Mouse (Mus musculus): ENCODE measurements around the gene Nf1.

The Nf1 gene

GRCm38 (mm10) chr11:79527739-79528384 lies 188.4 kb downstream of the Nf1 start:
- no peak for DNase-seq (ENCODE audit: low read depth, low spot score)

GRCm38 (mm10) chr11:79528601-79529000 lies 189.1 kb downstream of the Nf1 start:
- no peak for DNase-seq (ENCODE audit: low read depth, low spot score)

GRCm38 (mm10) chr11:79529226-79529625 lies 189.7 kb downstream of the Nf1 start:
- DNase-seq (ENCODE audit: low read depth, low spot score), result no peak

DNA sequence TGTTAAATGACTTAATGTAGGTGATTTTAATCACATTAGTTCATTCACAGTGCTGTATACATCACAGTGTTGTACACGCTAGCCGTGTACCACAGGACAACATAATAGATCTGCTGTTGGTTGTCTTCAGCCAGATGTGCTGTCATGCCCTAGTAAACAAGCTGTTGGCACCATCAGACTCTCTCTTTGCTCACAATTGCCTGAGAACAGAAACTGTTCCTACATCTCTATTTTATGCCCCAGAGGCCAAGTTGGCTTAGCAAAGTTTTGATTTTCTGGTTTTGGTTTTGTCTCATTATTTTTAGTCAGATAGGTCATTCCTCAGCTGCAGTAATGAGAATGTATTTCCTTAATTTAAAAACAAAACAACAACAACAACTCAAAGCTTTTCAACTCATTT lies 190.2 kb downstream of the Nf1 start:
- DNase-seq (ENCODE audit: low read depth, low spot score), result no peak

GRCm38 (mm10) chr11:79530333-79530761 lies 190.9 kb downstream of the Nf1 start, which contains the start of the genes Evi2 and Evi2a:
TSS of gene Evi2 (minus strand) at chr11:79530589.
TSS of gene Evi2a (minus strand) at chr11:79530609.
- no peak for DNase-seq (ENCODE audit: low read depth, low spot score)

DNA sequence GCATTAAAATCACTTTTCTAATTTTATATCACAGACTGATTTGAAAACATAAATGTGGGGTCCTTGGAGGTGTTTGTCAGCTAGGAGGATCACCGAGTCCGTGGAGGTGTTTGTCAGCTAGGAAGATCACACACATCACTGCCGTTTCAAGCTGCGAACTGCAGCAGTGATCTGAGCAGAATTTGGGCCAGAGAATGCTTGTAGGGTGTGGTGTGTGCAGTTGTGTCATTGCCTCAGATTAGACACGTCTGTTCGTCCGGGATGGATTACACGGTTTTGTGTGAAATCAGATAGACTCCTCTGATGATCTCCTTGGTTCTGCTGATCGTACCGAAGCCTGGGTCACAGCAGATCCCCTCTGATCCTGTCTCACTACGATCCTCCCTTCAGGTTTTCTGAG lies 191.3 kb downstream of the Nf1 start:
- no peak for DNase-seq (ENCODE audit: low read depth, low spot score)

GRCm38 (mm10) chr11:79531485-79531884 lies 192.0 kb downstream of the Nf1 start:
- DNase-seq (ENCODE audit: low read depth, low spot score), result no peak

DNA sequence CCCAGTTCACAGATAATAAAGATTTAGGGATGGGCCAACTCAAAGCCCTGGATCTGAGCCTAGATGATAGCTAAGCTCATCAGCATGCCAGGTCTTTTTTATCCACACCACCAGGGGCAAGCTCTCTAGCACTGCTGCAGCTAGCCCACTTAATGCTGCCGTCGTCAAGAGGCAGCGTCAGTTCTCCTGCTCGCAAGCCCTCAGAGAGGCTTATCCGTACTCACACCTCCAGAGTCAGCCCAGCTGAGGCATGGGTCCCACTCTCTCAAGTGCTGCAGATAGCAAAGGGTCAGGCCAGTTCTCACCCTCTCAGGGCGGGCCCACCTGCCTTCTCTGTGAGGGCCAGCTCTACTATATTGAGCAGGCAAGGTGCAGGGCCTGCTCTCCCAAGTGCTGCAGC lies 193.8 kb downstream of the Nf1 start:
- no peak for DNase-seq (ENCODE audit: low read depth, low spot score)

- no peak for DNase-seq (ENCODE audit: low read depth, low spot score)
Measured at GRCm38 (mm10) chr11:79533950-79534690, 194.6 kb downstream of the Nf1 start.

GRCm38 (mm10) chr11:79535554-79535953 lies 196.1 kb downstream of the Nf1 start:
- no peak for DNase-seq (ENCODE audit: low read depth, low spot score)

DNA sequence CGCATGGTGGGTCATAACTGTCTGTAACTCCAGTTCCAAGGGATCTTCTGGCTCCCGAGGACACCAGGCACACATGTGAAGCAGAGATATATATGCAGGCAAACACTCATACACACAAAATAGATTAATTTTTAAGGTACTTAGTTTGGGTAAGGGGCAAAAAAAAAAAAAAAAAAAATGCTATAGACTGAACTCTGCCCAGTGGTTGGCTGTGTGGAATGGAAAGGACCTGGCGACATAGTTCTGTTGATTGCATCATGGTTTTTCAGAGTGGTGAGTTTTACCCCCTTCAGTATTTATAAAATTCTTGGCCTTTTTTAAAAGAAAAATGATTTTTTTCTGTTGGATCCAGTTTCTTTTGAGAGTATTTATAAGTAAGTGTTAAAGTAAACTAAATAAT lies 196.8 kb downstream of the Nf1 start:
- DNase-seq (ENCODE audit: low read depth, low spot score), result no peak

GRCm38 (mm10) chr11:79552622-79553021 lies 213.1 kb downstream of the Nf1 start:
- DNase-seq (ENCODE audit: low read depth, low spot score), result no peak

GRCm38 (mm10) chr11:79560536-79560935 lies 221.0 kb downstream of the Nf1 start:
- DNase-seq (ENCODE audit: low read depth, low spot score), result no peak

- DNase-seq (ENCODE audit: low read depth, low spot score), result no peak
Measured at GRCm38 (mm10) chr11:79563493-79563892, 224.0 kb downstream of the Nf1 start.

- no peak for DNase-seq (ENCODE audit: low read depth, low spot score)
Measured at GRCm38 (mm10) chr11:79566947-79567346, 227.5 kb downstream of the Nf1 start.

DNA sequence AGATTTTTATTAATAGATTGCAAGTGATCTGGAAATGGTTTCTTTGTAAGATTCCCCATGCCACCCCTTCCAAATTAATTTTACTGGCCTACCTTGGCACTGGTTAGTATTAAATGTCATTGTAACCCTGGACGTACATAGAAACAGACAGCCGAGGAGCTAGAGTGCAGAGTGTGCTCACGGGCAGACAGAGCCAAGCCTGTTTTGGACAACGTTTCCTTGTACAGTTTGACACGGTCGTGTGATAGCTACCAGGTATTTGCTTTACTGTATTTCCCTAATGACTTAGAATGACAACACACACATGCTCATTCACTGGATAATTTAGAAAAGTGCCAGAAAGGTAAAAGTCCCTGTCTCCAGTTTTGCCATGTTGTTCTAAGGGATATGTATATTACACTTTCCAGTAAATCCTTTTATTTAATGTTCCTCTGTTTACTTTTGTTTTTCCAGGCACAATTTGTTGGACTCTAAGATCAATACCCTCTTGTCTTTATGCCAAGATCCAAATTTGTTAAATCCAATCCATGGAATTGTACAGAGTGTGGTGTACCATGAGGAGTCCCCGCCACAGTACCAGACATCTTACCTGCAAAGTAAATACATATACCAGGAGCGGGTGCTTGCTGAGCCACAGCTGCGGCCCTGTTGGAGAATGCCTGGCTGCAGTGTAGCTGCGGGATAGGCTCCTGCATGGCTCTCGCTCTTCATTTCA lies 228.9 kb downstream of the Nf1 start:
- no peak for DNase-seq (ENCODE audit: low read depth, low spot score)

- no peak for DNase-seq (ENCODE audit: low read depth, low spot score)
Measured at GRCm38 (mm10) chr11:79570319-79570718, 230.8 kb downstream of the Nf1 start.

DNA sequence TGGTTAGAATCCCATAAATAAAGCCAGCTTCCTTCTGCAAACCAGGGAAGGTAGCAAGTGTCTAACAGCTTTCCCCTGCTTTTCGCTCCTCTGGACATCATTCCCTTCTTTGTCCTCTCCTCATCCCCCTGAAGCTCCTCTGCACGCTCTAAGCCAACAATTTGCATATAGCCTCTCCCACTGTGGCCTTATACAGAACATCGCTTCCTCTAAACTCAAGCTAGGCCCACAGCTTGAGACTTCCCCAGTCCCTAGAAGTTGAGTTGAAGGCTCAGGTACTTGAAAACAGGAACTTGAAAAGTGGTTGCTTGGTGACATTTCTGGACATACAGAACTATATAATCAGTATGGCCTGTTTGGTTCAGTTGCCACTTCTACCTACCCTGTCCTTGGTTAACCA lies 234.3 kb downstream of the Nf1 start:
- DNase-seq (ENCODE audit: low read depth, low spot score), result no peak

DNA sequence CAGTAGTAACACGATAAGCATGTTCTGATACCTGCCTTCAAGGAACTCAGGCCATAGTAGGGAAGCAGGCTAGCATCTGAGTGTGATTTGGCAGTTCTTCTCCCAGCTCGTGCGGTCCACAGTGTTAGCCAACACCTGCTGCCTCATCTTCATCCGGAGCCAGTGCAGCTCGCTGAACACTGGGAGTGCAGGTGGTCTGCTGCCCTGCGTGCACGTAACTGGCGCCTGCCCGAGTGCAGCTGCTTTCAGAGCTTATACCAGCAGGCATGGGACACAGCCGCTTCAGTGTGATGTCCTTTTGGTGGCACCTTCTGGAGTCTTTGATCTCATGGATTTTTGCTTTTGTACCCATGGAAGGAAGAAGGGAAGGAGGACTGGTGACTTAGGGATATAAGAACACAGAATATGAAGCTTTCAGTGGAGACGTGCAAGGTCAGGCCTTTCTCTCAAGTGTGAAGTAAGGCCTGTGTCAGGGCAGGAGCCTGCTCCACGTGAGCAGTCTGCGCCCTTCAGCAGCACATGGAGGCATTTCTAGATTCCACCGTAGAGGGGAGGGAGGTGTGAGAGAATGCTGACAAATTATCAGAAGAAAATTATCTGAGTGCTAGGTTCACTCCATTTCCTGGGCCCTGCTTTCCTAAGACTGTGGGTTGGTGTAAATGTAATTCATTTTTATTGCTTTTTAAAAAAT lies 236.0 kb downstream of the Nf1 start:
- no peak for DNase-seq (ENCODE audit: low read depth, low spot score)

GRCm38 (mm10) chr11:79577741-79578140 lies 238.2 kb downstream of the Nf1 start:
- peak; percentile 63 for DNase-seq (ENCODE audit: low read depth, low spot score)

- DNase-seq (ENCODE audit: low read depth, low spot score), result no peak
Measured at GRCm38 (mm10) chr11:79580660-79581059, 241.2 kb downstream of the Nf1 start.

GRCm38 (mm10) chr11:79581257-79581656 lies 241.8 kb downstream of the Nf1 start:
- no peak for DNase-seq (ENCODE audit: low read depth, low spot score)

Measured in forelimb bud, embryonic 11.5 days (tissue).